Mouse (Mus musculus) myocyte (in vitro differentiated cells): Measurements from ENCODE around the gene Gm9821. TPM values are rescaled to one million over a fixed set of nuclear protein-coding genes. Genes with fewer than 3 reads are reported as not detected.

ENCODE experiments used
- H3K27me3 ChIP-seq: one replicate; pipeline ENCODE4 v1.6.1; 2011; ENCODE audit not compliant: control insufficient read depth, insufficient read depth, insufficient read length
- H3K36me3 ChIP-seq: one replicate; pipeline ENCODE4 v1.6.1; 2011; ENCODE audit not compliant: control insufficient read depth, insufficient read depth
- H3K4me2 ChIP-seq: one replicate; pipeline ENCODE4 v1.6.1; 2011; ENCODE audit warnings: low read depth, control low read depth
- H3K4me3 ChIP-seq: one replicate; pipeline ENCODE4 v1.5.1; 2011; ENCODE audit warnings: mild to moderate bottlenecking, control low read depth, moderate library complexity
- H3K79me2 ChIP-seq: one replicate; pipeline ENCODE4 v1.6.1; 2011; ENCODE audit not compliant: control insufficient read depth, insufficient read depth
- H3ac ChIP-seq: one replicate; pipeline ENCODE4 v1.6.1; 2011; ENCODE audit not compliant: control insufficient read depth, insufficient read length
- CEBPB ChIP-seq: IDR thresholded peaks from 2 replicates; pipeline ENCODE4 v1.6.1; 2011; ENCODE audit warnings: mild to moderate bottlenecking, moderate library complexity; ENCODE audit not compliant: poor library complexity, insufficient read depth, severe bottlenecking
- E2F4 ChIP-seq: IDR thresholded peaks from one replicate; pipeline ENCODE4 v1.6.1; 2011; ENCODE audit warnings: mild to moderate bottlenecking, control low read depth, moderate library complexity; ENCODE audit not compliant: insufficient read depth
- MAX ChIP-seq: IDR thresholded peaks from one replicate; pipeline ENCODE4 v1.6.1; 2011; ENCODE audit warnings: low read depth, mild to moderate bottlenecking, control low read depth
- MYOD1 ChIP-seq, 3 experiments: IDR thresholded peaks; one replicate each; pipeline ENCODE4 v1.6.1; 2011; ENCODE audit warnings: control low read depth in 2 of 3, low read depth in 2 of 3, mild to moderate bottlenecking in 2 of 3, moderate library complexity in 1 of 3; ENCODE audit not compliant: insufficient read length in 2 of 3, control insufficient read depth in 1 of 3
- MYOG ChIP-seq, 3 experiments: IDR thresholded peaks; one replicate each; pipeline ENCODE4 v1.6.1; 2011; ENCODE audit warnings: control low read depth in 2 of 3, low read depth in 2 of 3, mild to moderate bottlenecking in 2 of 3; ENCODE audit not compliant: insufficient read length in 2 of 3, control insufficient read depth in 1 of 3, insufficient read depth in 1 of 3
- POLR2A ChIP-seq: IDR thresholded peaks from one replicate; pipeline ENCODE4 v1.6.1; 2011; ENCODE audit warnings: low read depth, mild to moderate bottlenecking, control low read depth, moderate library complexity; ENCODE audit not compliant: insufficient read length
- POLR2AphosphoS2 ChIP-seq: IDR thresholded peaks from one replicate; pipeline ENCODE4 v1.6.1; 2011; ENCODE audit warnings: low read depth, control low read depth; ENCODE audit not compliant: insufficient read length
- REST ChIP-seq: IDR thresholded peaks from one replicate; pipeline ENCODE4 v1.6.1; 2011; ENCODE audit warnings: mild to moderate bottlenecking, control low read depth, moderate library complexity; ENCODE audit not compliant: insufficient read depth, insufficient read length
- SRF ChIP-seq: IDR thresholded peaks from one replicate; pipeline ENCODE4 v1.6.1; 2011; ENCODE audit warnings: low read depth; ENCODE audit not compliant: control insufficient read depth, insufficient read length
- TCF12 ChIP-seq: IDR thresholded peaks from one replicate; pipeline ENCODE4 v1.6.1; 2011; ENCODE audit warnings: mild to moderate bottlenecking, control low read depth; ENCODE audit not compliant: poor library complexity, insufficient read depth, severe bottlenecking
- TCF3 ChIP-seq: IDR thresholded peaks from one replicate; pipeline ENCODE4 v1.6.1; 2011; ENCODE audit warnings: low read depth, control low read depth; ENCODE audit not compliant: insufficient read length
- USF1 ChIP-seq: IDR thresholded peaks from one replicate; pipeline ENCODE4 v1.6.1; 2011; ENCODE audit warnings: low read depth, mild to moderate bottlenecking, control low read depth, moderate library complexity
- polyA plus RNA-seq: library from polyadenylated mRNA; unstranded; fragments of >200 nt; fragmentation: generic; extraction: Trizol; gene quantifications from one replicate; pipeline ENCODE4 v1.2.1, GENCODE M21; 2012; ENCODE audit warnings: missing spikeins

Gene Gm9821
- polyA plus RNA-seq, 1 experiment: 4.7 TPM

DNA sequence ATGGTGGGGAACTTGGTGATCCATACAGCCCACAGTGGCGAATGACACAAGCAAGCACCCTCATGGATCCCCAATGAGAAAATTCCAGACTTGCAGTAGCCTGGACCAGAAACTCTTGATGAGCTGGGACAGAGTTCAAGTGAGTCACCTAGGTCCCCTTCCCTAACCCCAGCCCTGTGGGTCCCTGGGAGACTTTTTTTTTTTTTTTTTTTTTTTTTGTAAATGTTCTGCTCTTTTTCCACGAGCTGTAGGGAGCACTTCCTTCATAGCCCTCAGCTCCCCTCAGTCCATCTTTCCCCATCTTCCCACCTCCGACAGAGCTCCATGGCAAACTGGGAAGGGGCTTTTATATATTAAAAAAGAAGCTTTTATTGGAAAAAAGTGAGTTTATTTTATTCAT is 16.0 kb upstream of the Gm9821 start:
- Histone ChIP-seq H3ac (no peak overlapping the region), H3K4me3 (no peak overlapping the region), H3K79me2 (no peaks in the 10 kb centered on the region), H3K4me2 (no peak overlapping the region), H3K27me3 (no peaks in the 10 kb centered on the region), H3K36me3 (no peaks in the 10 kb centered on the region)
- TF ChIP-seq POLR2AphosphoS2 (no peak), CEBPB (no peak), TCF3 (no peak), POLR2A (no peak)

DNA sequence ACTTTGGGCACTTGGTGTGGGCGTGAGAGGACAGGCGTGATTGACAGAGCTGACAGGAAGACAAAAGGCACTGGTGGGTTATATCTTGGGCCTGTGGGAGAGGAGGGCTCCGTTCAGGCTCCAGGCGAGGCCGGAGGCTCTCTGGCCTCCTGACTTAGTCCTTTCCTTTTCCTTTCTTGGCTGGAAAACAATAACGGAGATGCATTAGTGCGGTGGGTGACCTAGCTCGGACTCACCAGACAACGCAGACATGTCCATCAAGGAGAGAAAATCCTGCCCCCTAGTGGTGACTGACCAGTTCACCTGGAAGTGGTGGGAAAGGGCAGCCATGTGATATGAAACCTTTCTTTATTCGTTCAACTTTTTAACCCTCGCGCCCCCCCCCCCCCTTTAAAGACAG is 15.6 kb upstream of the Gm9821 start:
- no peak overlapping the region for H3ac ChIP-seq
- no peaks in the 10 kb centered on the region for H3K36me3 ChIP-seq
- TF ChIP-seq MAX: no peak
- TF ChIP-seq TCF3: no peak
- no peak for TF ChIP-seq CEBPB
- no peak for TF ChIP-seq SRF
- TF ChIP-seq E2F4: no peak
- no peak for TF ChIP-seq TCF12
- no peak for TF ChIP-seq POLR2AphosphoS2
- TF ChIP-seq USF1: no peak
- no peak for TF ChIP-seq MYOG (IDR thresholded peaks at IDR 0.05; ENCODE audit: control insufficient read depth in 1 of 3, insufficient read depth in 1 of 3, insufficient read length in 2 of 3, low read depth in 2 of 3)
- no peak for TF ChIP-seq POLR2A
- TF ChIP-seq REST: no peak
- TF ChIP-seq MYOD1 (IDR thresholded peaks at IDR 0.05; ENCODE audit: control insufficient read depth in 1 of 3, insufficient read length in 2 of 3, low read depth in 2 of 3): no peak
- H3K27me3 ChIP-seq: no peaks in the 10 kb centered on the region
- H3K4me3 ChIP-seq: no peak overlapping the region
- no peaks in the 10 kb centered on the region for H3K79me2 ChIP-seq
- H3K4me2 ChIP-seq: no peak overlapping the region

DNA sequence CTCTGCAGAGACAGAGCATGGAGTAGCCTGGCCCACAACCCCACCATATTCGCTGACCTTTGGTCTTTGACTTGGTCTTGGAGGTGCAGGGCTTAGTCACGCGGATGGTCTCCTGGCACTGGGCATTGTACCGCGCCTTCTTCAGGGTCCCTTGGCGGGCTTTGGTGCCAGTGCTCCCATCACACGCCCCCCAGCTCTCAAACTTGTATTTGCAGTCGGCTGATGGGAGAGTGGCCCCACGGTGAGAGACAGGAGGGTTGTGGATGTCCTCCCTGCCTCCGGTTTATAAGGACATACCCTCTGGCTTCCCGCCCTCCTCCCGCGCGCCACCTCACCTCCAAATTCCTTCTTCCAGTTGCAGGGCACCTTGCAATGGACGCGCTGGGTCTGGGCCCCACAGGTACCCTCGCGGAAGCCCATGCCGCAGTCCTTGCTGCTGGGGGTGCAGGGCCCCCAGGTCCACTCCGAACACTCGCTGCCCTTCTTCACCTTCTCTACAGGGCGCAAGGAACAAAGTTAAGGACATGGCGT is 14.7 kb upstream of the Gm9821 start:
- no peak overlapping the region for H3K4me2 ChIP-seq
- no peaks in the 10 kb centered on the region for H3K27me3 ChIP-seq
- TF ChIP-seq POLR2A (no peak), USF1 (no peak), MYOG (IDR thresholded peaks at IDR 0.05; ENCODE audit: control insufficient read depth in 1 of 3, insufficient read depth in 1 of 3, insufficient read length in 2 of 3, low read depth in 2 of 3) (no peak), POLR2AphosphoS2 (no peak), SRF (no peak), REST (no peak), TCF12 (no peak), MAX (no peak)

DNA sequence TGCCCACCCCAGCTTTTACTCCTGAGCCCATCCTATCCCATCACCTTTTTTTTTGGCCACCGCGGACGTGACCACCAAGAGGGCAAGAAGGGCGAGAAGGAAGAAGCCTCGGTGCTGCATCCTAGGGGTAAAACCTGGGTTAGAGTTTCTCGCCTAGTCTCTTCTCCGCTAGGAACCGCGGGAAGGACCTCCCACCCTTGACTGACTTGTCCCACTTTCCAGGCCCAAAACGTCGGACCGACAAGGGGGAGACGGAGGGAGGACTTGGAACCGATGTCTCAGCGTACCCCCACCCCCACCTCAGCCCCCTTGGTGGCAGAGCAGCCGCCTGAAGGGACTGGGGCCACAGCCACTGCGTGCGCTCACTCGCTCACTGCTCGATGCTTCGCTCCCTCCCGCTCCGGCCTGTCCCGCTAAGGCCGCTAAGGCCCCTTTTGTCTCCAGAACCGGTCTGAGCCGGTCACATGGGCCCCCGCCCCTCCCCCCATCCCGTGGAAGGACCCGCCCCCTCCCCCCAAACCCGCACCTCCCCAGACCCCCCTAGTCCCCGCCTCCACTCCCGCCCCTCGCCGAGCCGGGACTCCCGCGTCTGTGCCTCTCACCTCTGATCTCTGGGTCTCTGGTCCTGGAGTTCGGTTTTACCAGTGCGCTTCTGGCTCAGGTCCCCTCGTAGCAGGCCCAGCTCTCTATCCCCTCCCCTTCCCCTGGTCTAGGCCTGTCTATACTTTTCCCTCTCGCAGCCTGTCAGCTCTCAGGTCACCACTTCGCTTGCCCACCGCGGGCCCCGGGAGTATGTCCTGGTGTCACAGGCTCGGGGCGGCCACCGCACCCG is 14.0 kb upstream of the Gm9821 start:
- TF ChIP-seq POLR2AphosphoS2 (peak; percentile 53), MYOD1 (IDR thresholded peaks at IDR 0.05; ENCODE audit: control insufficient read depth in 1 of 3, insufficient read length in 2 of 3, low read depth in 2 of 3) (no peak), E2F4 (no peak), TCF12 (no peak)
- Histone ChIP-seq H3ac (no peak overlapping the region), H3K36me3 (no peaks in the 10 kb centered on the region), H3K4me3 (no peak overlapping the region), H3K27me3 (no peaks in the 10 kb centered on the region), H3K79me2 (no peaks in the 10 kb centered on the region), H3K4me2 (no peak overlapping the region)

More for the DNA sequence above, 14.7 kb upstream of the Gm9821 start:
- H3ac ChIP-seq: no peak overlapping the region
- H3K4me3 ChIP-seq: no peak overlapping the region
- no peaks in the 10 kb centered on the region for H3K79me2 ChIP-seq
- H3K36me3 ChIP-seq: no peaks in the 10 kb centered on the region

DNA sequence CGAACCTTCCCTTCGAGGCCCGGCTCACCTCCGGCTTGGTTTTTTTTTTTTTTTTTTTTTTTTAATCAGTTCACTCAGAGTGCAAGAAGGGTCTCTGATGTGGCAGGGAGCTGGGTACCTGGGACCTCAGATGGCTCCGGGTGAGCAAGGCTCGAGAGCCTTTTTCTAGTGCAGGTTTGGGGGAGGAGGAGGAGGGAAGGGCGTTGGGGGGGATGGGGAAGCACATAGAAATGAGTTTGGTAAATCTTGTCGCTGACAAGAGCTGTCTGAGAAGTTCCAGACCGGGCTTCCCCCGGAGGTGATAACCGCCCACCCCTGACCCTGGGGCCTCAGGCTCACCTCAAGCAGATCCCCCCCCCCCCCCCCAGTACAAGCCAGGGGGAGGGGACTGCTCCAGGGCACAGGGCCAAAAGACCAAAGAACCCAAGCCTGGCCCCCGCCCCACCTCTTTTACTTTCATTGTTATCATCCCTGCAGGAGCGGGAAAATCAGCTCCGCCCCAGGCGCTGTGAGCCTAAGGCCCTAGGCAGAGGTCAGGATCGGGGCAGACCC is 13.3 kb upstream of the Gm9821 start, which contains the start of gene Mdk:
Gene Mdk (minus strand): TSS at position 138 of the 552 bp plus-strand sequence.
- Histone ChIP-seq H3K79me2 (no peaks in the 10 kb centered on the region), H3ac (no peak within 1 kb of the TSS), H3K27me3 (no peaks in the 10 kb centered on the region), H3K36me3 (peaks cover 4% of the 10 kb centered on the region), H3K4me3 (no peak within 1 kb of the TSS), H3K4me2 (no peak within 1 kb of the TSS)
- TF ChIP-seq POLR2AphosphoS2: no peak
- TF ChIP-seq TCF3: no peak
- no peak for TF ChIP-seq TCF12
- TF ChIP-seq REST: no peak
- no peak for TF ChIP-seq MYOD1 (IDR thresholded peaks at IDR 0.05; ENCODE audit: control insufficient read depth in 1 of 3, insufficient read length in 2 of 3, low read depth in 2 of 3)
- TF ChIP-seq POLR2A: no peak
- no peak for TF ChIP-seq SRF
- no peak for TF ChIP-seq E2F4
- TF ChIP-seq CEBPB: no peak
- no peak for TF ChIP-seq USF1
- no peak for TF ChIP-seq MAX
